Mouse (Mus musculus) embryonic facial prominence, embryonic 11.5 days (tissue): ENCODE measurements at regions not wholly inside any gene's neighbourhood (a gene's known extent, or its start where the extent isn't known, plus 50 kb on each side); places are given as distances from the start of the nearest gene placed in this dataset.

Source experiments
- ATAC-seq: fragments of 200-750 bp; cut with Nextera tagmentation; replicated peaks from 2 replicates; pipeline ENCODE4 v1.8.0; 2017; ENCODE audit warnings: low read depth; ENCODE audit not compliant: insufficient number of reproducible peaks, low FRiP score, low TSS enrichment
- DNase-seq: peaks from one replicate; pipeline ENCODE4 v3.0.0-alpha.2; 2015; ENCODE audit warnings: low spot score
- H3K27ac ChIP-seq: fragments of 300-500 bp; sonication (generic); replicated peaks from 2 replicates; pipeline ENCODE4 v1.5.1; 2014; ENCODE audit warnings: mild to moderate bottlenecking, low read depth, low read length, control low read depth
- H3K27me3 ChIP-seq: fragments of 300-500 bp; sonication (generic); 2 replicates; pipeline ENCODE4 v1.6.1; 2014; ENCODE audit warnings: mild to moderate bottlenecking, low read length, moderate library complexity, mixed read lengths; ENCODE audit not compliant: control insufficient read depth, insufficient read depth
- H3K36me3 ChIP-seq: fragments of 300-500 bp; sonication (generic); replicated peaks from 2 replicates; pipeline ENCODE4 v1.6.1; 2014; ENCODE audit warnings: low read depth, mild to moderate bottlenecking, low read length, moderate library complexity, mixed read lengths; ENCODE audit not compliant: control insufficient read depth, insufficient read depth
- H3K4me1 ChIP-seq: fragments of 300-500 bp; sonication (generic); 2 replicates; pipeline ENCODE4 v1.6.1; 2014; ENCODE audit warnings: low read length, mixed read lengths; ENCODE audit not compliant: control insufficient read depth, insufficient read depth
- H3K4me2 ChIP-seq: fragments of 300-500 bp; sonication (generic); 2 replicates; pipeline ENCODE4 v1.6.1; 2014; ENCODE audit warnings: low read depth, mild to moderate bottlenecking, control low read depth, low read length, moderate library complexity
- H3K4me3 ChIP-seq: fragments of 300-500 bp; sonication (generic); 2 replicates; pipeline ENCODE4 v1.5.1; 2014; ENCODE audit warnings: low read depth, low read length, control low read depth
- H3K9ac ChIP-seq: fragments of 300-500 bp; sonication (generic); replicated peaks from 2 replicates; pipeline ENCODE4 v1.6.1; 2014; ENCODE audit warnings: mild to moderate bottlenecking, control low read depth, low read length
- H3K9me3 ChIP-seq: fragments of 300-500 bp; sonication (generic); replicated peaks from 2 replicates; pipeline ENCODE4 v1.6.1; 2016; ENCODE audit warnings: mild to moderate bottlenecking, low read length, inconsistent platforms, mixed read lengths; ENCODE audit not compliant: control insufficient read depth
- WGBS: fragments of 180-500 bp; shearing (Covaris S2); extraction: QIAGEN DNeasy Blood & Tissue Kit; methylation state at CpG from one replicate; pipeline ENCODE4 v1.1.7; 2014; 5-methylcytosine and 5-hydroxymethylcytosine counted together

- H3K4me2 ChIP-seq, result no peak overlapping the region
- 56% methylated on average over 8 of the region's 8 CpGs for WGBS
- DNase-seq, result peak; percentile 31
- no peaks in the 10 kb centered on the region for H3K9me3 ChIP-seq
- H3K36me3 ChIP-seq, result no peaks in the 10 kb centered on the region
- no peaks in the 10 kb centered on the region for H3K4me1 ChIP-seq
- no peaks in the 10 kb centered on the region for H3K27me3 ChIP-seq
- H3K9ac ChIP-seq, result no peak overlapping the region
- no peak overlapping the region for H3K4me3 ChIP-seq
- no peak overlapping the region for H3K27ac ChIP-seq
- ATAC-seq, result no peak
Observed at GRCm38 (mm10) chr11:26962928-26963667, 369.3 kb upstream of the Vrk2 start.

- DNase-seq (no peak), ATAC-seq (0 out of 2 replicates have a peak, but pooled peaks have one; percentile 36)
- no peaks in the 10 kb centered on the region for H3K27me3 ChIP-seq
- H3K4me1 ChIP-seq, result no peaks in the 10 kb centered on the region
- 74% methylated on average over 18 of the region's 18 CpGs for WGBS
- H3K4me3 ChIP-seq, result no peak overlapping the region
- no peaks in the 10 kb centered on the region for H3K36me3 ChIP-seq
- H3K9ac ChIP-seq, result no peak overlapping the region
- no peak overlapping the region for H3K4me2 ChIP-seq
- no peaks in the 10 kb centered on the region for H3K9me3 ChIP-seq
- no peak overlapping the region for H3K27ac ChIP-seq
Observed at GRCm38 (mm10) chr11:26962040-26962927, 368.5 kb upstream of the Vrk2 start.

GRCm38 (mm10) chr11:26961336-26961980, 367.7 kb upstream of the Vrk2 start:
- Histone ChIP-seq H3K9ac (peak overlapping the region; percentile 14; the same call in 1 of the 2 replicates), H3K4me2 (no peak overlapping the region), H3K4me1 (no peaks in the 10 kb centered on the region), H3K27ac (no peak overlapping the region), H3K27me3 (no peaks in the 10 kb centered on the region), H3K9me3 (no peaks in the 10 kb centered on the region), H3K36me3 (no peaks in the 10 kb centered on the region), H3K4me3 (no peak overlapping the region)
- DNase-seq, result peak; percentile 94
- 7% methylated on average over 5 of the region's 5 CpGs for WGBS
- peak; percentile 95 for ATAC-seq

- no peak for DNase-seq
- Histone ChIP-seq H3K9ac (no peak overlapping the region), H3K36me3 (no peaks in the 10 kb centered on the region), H3K4me2 (no peak overlapping the region), H3K27ac (no peak overlapping the region), H3K4me3 (no peak overlapping the region), H3K4me1 (no peaks in the 10 kb centered on the region), H3K27me3 (no peaks in the 10 kb centered on the region), H3K9me3 (no peaks in the 10 kb centered on the region)
- no peak for ATAC-seq
- 64% methylated on average over 3 of the region's 3 CpGs for WGBS
Observed at GRCm38 (mm10) chr11:26956153-26956552, 362.4 kb upstream of the Vrk2 start.

- Histone ChIP-seq H3K9ac (no peak overlapping the region), H3K4me3 (no peak overlapping the region), H3K4me1 (no peaks in the 10 kb centered on the region), H3K27ac (no peak overlapping the region), H3K36me3 (no peaks in the 10 kb centered on the region), H3K9me3 (no peaks in the 10 kb centered on the region), H3K27me3 (no peaks in the 10 kb centered on the region), H3K4me2 (no peak overlapping the region)
- 10% methylated on average over 3 of the region's 3 CpGs for WGBS
- no peak for ATAC-seq
- DNase-seq, result peak; percentile 12
Observed at GRCm38 (mm10) chr11:26931766-26932165, 338.0 kb upstream of the Vrk2 start.

- Histone ChIP-seq H3K9ac (no peak overlapping the region), H3K4me3 (no peak overlapping the region), H3K27me3 (no peaks in the 10 kb centered on the region), H3K4me2 (no peak overlapping the region), H3K9me3 (no peaks in the 10 kb centered on the region), H3K4me1 (no peaks in the 10 kb centered on the region), H3K27ac (no peak overlapping the region), H3K36me3 (no peaks in the 10 kb centered on the region)
- ATAC-seq (no peak), DNase-seq (no peak)
- 78% methylated on average over 3 of the region's 3 CpGs for WGBS
Observed at GRCm38 (mm10) chr11:26907099-26907498, 313.3 kb upstream of the Vrk2 start.

GRCm38 (mm10) chr11:26881635-26882034, 287.8 kb upstream of the Vrk2 start:
- Histone ChIP-seq H3K27ac (no peak overlapping the region), H3K27me3 (no peaks in the 10 kb centered on the region), H3K4me1 (no peaks in the 10 kb centered on the region), H3K9me3 (no peaks in the 10 kb centered on the region), H3K9ac (no peak overlapping the region), H3K4me3 (no peak overlapping the region), H3K36me3 (no peaks in the 10 kb centered on the region), H3K4me2 (no peak overlapping the region)
- WGBS, result 65% methylated on average over 6 of the region's 6 CpGs
- no peak for DNase-seq
- no peak for ATAC-seq
